Mouse (Mus musculus): ENCODE data around the gene Bpifb1.
A peak's percentile ranks its signal among the peaks of the same experiment; 100 is the strongest.
"Not testable (repeated sequence)": the region's sequence is repeated elsewhere in the genome, so short reads cannot be mapped to it uniquely, and the experiment has no call there.

The Bpifb1 gene

DNA sequence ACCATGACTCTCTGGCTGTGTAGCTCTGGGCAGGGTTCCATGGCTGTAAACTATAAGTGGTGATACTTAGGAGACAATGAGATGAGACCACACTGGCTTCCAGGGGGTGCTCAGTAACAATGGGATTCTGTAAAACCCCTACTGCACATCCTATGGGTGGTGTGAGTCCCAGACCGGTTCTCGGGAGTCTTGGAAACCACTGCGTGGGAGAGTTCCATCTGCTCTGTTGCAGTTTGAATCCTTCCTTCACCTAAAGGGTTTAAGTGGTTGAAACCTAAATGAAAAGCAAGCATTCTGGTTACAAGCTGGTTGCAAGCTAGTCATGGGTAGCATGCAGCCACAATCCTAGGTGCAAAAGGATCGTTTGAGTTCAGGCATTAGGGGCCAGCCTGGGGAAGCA, 21.3 kb downstream of the Bpifb1 start:
- DNase-seq: no peak

DNA sequence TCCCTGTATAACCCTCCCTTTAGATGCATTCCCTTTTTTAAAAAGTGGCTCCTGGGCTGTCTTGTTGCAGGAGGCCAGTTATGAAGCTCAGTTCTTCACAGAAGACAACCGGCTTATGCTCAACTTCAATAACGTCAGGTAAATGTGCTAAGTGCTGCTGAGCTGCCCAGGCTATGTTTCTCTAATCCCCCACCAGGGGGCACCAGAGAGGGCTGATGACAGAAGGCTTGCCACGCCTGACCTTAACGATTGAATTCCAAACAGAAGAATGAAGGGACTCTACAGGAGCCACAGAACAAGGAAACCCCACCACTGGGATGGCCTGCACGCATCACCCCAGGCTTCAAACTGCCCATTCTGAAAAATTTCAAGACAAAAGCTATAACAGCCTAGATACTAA, 24.6 kb downstream of the Bpifb1 start:
- peak; percentile 85 for DNase-seq

DNA sequence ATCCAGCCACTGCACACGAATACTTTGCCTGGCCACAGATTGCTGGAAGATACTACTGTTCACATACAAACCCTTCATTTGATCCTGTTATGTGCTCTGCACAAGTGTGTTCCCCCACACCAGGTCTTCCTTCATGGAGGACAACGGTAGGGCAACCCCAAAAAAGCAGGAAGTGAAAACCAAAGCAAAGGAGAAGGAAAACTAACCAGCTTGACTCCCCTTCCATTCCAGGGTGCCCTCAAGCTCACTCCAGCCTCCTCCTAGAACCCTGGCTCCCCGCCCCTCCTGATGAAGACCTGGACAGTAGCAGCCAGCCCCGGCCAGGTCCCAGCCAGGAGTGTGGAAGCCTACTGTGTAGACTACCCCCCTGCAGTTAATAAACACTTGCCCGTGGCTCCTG, 29.3 kb downstream of the Bpifb1 start:
- no peak for DNase-seq

DNA sequence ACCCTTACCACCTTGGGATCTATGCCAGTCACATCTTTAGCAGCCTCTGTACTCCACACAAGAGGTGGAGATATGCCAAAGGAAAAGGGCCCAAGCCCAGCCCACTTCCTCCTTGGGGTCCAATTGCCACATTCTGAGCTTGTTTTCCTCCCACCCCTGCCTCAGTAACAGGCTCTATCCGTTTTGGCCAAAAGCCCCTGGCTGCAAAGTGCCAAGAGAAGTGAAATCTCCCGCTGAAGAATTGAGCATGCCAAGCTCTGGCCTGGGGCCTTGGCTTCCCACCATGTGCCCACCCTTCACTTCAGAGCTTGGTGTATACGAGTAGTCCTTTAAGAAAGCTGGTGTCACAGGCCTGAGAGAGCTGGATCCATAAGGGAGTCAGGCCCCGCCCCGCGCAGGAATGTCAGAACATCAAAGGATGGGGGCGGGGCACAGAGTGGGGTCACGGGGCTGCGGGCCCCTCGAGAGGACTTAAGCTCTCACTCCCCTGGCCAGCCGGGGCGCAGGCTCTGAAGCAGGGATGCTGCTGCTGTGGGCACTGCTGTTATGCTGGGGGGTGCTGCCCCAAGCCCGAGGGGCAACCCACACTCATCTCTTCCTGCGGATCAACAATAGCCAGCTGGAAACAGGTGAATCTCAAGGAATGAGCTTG, 32.8 kb downstream of the Bpifb1 start, which contains the start of gene Bpifb5:
Gene Bpifb5, plus strand, starts transcription at position 478 of the 652 bp plus-strand sequence.
- DNase-seq: peak; percentile 21

DNA sequence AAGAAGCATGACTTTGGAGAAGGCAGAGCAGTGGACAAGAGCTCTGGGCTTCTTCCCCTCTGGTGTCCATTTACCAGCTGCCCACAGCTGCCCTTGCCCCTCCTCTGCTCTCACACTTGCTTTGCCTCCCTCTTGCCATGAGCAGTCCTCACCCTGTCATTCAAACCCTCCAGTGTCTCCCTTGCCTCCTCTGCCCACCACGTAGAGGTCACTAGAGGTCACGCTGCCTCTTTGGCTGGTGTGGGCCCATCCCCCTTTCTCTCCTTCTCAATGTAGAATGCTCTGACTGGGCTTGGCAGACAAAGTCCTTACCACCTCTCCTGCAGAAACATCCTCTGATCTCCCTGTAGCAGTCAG, 33.3 kb downstream of the Bpifb1 start:
- DNase-seq: no peak

DNA sequence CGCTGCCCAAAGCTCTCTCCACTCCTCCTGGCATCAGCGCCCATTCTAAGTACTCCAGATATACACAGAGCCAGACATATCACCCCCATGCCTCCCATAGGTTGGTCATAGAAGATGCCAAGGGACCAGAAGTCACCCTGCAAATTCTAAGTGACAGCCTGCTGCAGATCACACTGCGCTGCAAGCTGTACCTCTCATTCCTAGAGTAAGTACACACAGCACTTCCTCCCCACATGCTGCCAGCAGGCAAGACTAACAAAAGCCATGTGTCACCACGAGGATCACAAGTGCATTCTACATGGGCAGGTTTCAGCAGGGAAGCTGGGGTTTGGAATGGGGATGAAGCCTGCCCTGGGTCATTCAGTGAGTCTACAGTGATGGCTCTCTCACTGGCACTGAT, 36.4 kb downstream of the Bpifb1 start:
- DNase-seq: no peak

DNA sequence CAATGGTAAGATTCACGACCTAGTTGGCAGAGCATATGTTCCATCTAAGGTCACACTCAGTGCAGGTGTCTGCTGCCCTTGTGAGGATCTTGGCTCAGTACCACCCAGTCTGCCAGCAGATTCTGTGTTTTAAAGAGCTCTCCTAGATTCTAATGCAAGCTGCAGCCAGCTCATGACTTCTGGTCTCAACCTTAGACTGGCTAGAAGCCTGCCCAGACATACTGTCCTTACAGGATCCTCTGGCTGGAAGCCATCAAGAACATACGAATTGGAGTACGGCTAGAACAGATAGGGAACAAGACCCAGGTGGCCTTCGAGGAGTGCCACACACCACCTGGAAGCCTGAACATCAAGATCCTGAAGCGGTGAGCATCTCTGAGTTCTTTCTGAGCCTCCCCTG, 37.2 kb downstream of the Bpifb1 start:
- DNase-seq: no peak

DNA sequence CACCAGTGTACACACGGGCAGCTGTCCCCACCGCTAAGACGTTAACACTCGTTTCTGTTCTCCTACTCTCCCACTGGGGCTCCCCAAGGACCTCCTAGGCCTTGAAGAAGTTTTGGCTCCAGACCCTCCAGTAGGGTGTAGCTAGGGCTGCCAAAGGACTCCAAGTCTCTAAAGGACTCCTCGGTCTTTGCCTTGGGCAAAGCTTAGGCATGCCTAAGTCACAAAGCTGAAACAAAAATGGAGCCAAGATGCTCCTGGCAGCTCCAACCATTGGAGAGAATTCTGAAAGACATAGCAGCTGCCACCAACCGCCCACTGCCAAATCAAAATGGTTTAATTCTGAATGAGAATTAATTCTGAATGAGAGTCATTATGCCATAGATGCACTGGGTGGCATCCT, 42.8 kb downstream of the Bpifb1 start:
- DNase-seq: no peak

DNA sequence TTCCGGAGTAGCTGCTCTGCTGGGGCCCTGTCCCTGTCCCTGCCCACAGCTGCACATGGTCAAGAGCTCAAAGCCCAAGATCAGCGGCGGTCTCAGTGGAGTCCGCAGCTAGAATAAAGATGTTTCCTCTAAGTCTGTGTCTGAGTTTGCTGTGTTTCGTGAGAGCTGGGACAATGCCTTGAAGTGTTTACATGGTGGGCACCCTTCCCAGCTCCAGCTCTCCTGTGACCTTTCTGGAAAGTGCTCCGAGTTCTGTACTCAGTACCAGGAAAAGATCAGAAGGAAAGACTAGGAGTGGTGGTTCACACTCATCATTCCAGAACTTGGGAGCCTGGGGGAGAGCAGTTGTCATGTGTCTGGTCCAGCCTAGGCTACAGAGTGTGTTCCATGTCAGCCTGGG, 50.2 kb downstream of the Bpifb1 start:
- DNase-seq: no peak

DNA sequence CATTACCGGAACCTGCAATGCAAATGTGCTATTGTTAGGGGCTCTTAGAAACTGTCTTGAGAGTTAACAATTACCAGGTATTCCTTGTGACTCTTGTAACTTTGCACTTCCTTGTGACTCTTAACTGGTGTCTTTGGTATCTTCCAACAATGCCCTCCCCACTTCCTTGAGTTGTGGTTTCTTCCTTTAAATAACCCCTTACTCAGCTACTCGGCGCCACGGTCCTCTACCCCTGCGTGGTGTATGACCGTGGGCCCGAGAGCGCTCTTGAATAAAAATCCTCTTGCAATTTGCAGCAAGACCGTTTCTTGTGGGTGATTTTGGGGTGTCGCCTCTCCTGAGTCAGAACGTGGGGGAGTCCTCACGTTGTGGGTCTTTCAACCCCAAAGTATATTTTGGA, 52.1 kb downstream of the Bpifb1 start:
- DNase-seq: not testable (repeated sequence)

DNA sequence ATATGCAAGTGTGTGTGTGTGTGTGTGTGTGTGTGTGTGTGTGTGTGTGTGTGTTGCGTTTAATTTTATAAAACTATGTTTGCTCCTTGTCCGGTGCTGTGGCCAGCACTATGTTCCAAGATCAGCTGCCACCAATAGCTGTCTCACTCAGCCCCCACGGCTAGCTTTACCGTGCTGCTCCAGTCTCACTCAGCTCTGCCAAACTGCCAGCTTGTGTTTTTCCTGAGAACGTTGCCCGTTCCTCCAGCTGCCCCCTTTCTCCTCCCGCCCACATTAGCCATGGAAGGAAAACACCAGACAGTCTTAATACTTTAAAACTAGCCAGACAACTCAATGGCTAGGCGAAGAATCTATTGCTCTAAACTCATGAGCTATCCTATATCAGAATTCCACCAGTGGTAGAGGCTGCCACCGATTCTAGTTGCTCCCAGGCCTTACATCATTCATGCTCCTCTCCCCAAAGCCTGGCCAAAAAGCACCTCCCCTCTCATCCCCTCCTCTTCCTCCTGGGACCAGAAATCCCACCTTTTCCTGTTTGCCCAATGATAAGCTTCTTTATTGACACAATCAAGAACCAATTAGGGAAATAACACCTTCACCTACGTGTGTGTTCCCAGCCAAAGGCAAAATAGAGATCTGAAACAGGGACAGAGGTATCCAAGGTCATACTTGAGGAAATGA, 52.9 kb downstream of the Bpifb1 start:
- DNase-seq: no peak

DNA sequence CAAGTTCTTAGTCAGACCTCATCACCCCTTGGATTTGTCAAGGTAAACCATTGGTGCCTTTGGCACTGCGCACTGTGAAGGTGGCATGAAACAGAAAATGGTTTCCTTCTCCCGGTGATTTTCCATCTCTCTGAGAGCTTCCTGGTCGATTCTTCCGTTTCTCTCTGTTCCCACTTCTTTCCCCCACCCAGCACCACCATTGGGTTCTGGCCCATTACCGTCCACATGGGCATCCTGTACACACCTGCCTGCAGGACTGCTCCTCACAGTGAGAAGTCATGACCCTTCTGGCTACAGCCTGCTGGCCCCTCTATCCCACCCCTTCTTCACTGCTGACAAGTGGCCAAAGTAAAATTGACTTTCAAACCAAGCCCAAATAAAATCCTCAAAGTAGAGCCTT, 54.7 kb downstream of the Bpifb1 start:
- no peak for DNase-seq

DNA sequence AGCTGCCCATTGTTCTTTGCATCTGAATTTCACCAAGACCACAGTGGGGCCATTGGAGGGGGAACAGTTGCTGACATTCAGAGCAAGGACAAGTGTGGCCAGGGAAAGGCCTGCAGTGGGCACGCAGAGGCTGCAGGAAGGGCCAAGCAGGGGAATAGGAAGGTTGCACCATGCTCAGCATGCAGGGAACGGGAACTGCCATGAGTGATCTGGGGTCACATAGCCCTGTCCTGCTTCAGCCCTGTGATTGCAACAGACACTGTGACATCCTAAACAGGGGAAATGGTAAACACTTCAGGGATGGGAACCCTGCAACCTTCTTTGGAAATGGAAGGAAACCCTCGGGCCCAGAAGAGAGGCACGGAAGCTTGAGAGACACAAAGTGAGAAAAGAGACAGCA, 64.6 kb downstream of the Bpifb1 start:
- DNase-seq: not testable (repeated sequence)

DNA sequence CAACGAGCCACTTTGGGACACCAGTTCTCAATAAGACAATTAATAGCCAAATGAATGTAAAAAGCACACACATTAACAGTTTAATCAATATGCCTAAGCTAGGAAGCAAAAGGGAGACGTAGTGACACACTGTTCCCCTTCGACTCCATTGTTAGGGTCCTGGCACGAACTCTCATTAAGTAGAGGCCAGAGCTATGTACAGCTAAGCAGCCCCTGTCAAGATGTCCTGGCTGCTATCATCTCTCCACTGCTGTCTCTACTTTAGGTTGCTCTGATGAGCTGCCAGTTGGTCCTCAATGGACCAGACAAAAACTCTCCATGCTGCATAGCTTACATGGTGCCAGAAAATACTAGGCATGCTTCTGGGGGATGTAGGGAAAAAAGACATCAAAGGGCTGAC, 65.2 kb downstream of the Bpifb1 start:
- no peak for DNase-seq

DNA sequence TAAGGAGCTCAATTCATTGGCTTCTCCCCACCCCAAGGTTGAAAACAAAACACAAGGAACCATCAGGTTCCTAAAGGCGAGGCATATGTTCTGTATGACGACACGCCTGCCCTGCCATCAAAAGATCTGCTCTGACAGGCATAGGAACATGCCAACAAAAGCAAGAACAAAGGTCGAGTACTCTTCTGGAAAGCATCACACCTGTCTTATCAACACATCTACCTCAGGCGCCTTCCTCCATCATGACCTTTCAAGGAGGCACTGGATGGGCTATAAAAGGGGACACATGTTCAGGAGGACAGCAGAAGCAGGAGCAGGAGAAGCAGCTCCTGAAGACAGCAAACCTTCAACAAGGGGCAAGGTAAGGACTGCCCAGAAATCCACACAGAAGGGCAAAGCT, 66.9 kb downstream of the Bpifb1 start, which contains the start of gene Bpifb9a:
Gene Bpifb9a, plus strand, starts transcription at position 301 of the 400 bp plus-strand sequence.
- not testable (repeated sequence) for DNase-seq

DNA sequence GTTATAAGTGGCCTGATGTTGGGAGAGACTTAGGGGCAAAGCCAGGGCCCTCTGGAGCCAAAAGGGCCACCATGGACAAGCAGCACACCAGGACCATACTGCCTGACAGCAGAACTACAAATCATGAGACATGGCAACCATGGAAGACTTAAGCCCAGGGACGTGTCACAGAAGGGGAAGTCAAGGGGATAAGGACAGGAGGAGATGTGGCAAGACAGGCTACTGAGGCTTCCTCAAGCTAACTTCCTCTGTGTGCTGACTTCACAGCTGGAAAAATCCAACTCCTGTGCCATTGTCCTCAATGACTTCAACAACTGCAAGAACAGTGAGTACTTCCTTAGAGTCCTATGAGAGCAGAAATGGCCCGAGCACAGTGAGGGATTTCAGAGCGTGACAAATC, 73.8 kb downstream of the Bpifb1 start:
- not testable (repeated sequence) for DNase-seq
